Mouse (Mus musculus): ENCODE measurements around the gene Recql5. TPM values are rescaled to one million over a fixed set of nuclear protein-coding genes. Genes with fewer than 3 reads are reported as not detected.

The Recql5 gene
- total and polyA plus RNA-seq, 2 experiments from 2014 or later: 7.9 to 14.3 TPM

GRCm38 (mm10) chr11:115854674-115855073 is 78.6 kb downstream of the Recql5 start:
- TF ChIP-seq CTCF (IDR thresholded peaks at IDR 0.05; ENCODE audit: low read depth): no peak
- no peak for DNase-seq (ENCODE audit: low spot score)

GRCm38 (mm10) chr11:115845819-115846218 is 87.5 kb downstream of the Recql5 start:
- TF ChIP-seq CTCF (IDR thresholded peaks at IDR 0.05; ENCODE audit: low read depth): no peak
- H3K4me2 ChIP-seq (ENCODE audit: low read depth, low read length): no peak overlapping the region
- H3K36me3 ChIP-seq (ENCODE audit: insufficient read depth, low read length): no peaks in the 10 kb centered on the region
- DNase-seq (ENCODE audit: low spot score): no peak
- H3K27ac ChIP-seq: no peak overlapping the region
- no peak overlapping the region for H3K4me3 ChIP-seq (ENCODE audit: low read length)
- no peak for ATAC-seq
- H3K4me1 ChIP-seq (ENCODE audit: insufficient read depth, low read length): no peaks in the 10 kb centered on the region
- no peak overlapping the region for H3K9ac ChIP-seq (replicated peaks; ENCODE audit: low read length)
- H3K9me3 ChIP-seq (ENCODE audit: low read length): no peaks in the 10 kb centered on the region
- 95% methylated on average over 2 of the region's 2 CpGs for WGBS
- H3K27me3 ChIP-seq (ENCODE audit: insufficient read depth, low read length): no peaks in the 10 kb centered on the region

More at GRCm38 (mm10) chr11:115854674-115855073, 78.6 kb downstream of the Recql5 start:
- Histone ChIP-seq H3K27me3 (ENCODE audit: insufficient read depth, low read length) (peaks cover 17% of the 10 kb centered on the region; the same call in 1 of the 2 replicates), H3K9me3 (ENCODE audit: low read length) (no peaks in the 10 kb centered on the region), H3K9ac (replicated peaks; ENCODE audit: low read length) (no peak overlapping the region), H3K4me3 (ENCODE audit: low read length) (no peak overlapping the region), H3K4me2 (ENCODE audit: low read depth, low read length) (no peak overlapping the region), H3K4me1 (ENCODE audit: insufficient read depth, low read length) (0 out of 2 replicates have a peak, but pooled peaks cover 4% of the 10 kb centered on the region), H3K36me3 (ENCODE audit: insufficient read depth, low read length) (no peaks in the 10 kb centered on the region), H3K27ac (no peak overlapping the region)
- no peak for ATAC-seq
- 71% methylated on average over 6 of the region's 6 CpGs for WGBS

DNA sequence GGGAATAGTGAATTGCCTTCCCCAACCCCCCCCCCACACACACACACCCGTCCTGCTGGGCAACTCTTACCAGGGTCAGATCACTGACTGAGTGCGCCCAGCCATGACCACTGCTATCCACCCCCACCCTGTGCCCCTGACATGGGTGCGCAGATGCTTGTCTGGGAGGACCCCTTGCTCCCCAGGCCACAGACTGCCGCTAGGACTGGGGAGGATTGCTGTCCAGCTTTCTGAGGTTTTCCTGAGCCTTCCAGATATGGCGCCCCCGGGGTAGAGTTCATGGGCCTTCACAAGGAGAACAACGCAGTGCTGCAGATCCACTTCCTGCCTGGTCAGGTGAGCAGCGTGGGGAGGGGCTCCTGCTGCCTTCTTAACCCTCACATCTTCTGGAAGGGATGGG is 89.0 kb downstream of the Recql5 start:
- no peak for DNase-seq (ENCODE audit: low spot score)
- H3K27ac ChIP-seq: no peak overlapping the region
- no peaks in the 10 kb centered on the region for H3K4me1 ChIP-seq (ENCODE audit: insufficient read depth, low read length)
- no peak for TF ChIP-seq CTCF (IDR thresholded peaks at IDR 0.05; ENCODE audit: low read depth)
- H3K4me3 ChIP-seq (ENCODE audit: low read length): no peak overlapping the region
- ATAC-seq: no peak
- no peak overlapping the region for H3K9ac ChIP-seq (replicated peaks; ENCODE audit: low read length)
- H3K27me3 ChIP-seq (ENCODE audit: insufficient read depth, low read length): no peaks in the 10 kb centered on the region
- H3K9me3 ChIP-seq (ENCODE audit: low read length): no peaks in the 10 kb centered on the region
- no peak overlapping the region for H3K4me2 ChIP-seq (ENCODE audit: low read depth, low read length)
- WGBS: 80% methylated on average over 8 of the region's 8 CpGs
- H3K36me3 ChIP-seq (ENCODE audit: insufficient read depth, low read length): no peaks in the 10 kb centered on the region

DNA sequence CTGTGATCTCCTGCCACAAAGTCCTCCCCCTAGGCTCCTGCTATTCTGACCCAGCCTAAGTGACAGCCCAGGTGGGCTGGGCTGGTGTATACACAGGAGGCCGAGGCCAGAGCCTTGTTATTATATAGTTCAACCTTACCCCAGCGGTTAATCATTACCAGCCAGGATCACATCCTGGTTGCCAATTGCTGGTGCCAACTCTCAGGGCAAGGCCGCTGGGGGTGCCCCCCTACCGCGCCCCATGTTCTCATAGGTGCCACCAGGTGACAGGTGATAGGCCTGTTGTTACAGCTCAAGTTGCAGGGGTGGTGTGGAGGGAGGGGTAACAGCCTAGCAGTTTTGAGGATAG is 89.4 kb downstream of the Recql5 start:
- Histone ChIP-seq H3K4me3 (ENCODE audit: low read length) (no peak overlapping the region), H3K27ac (no peak overlapping the region), H3K4me2 (ENCODE audit: low read depth, low read length) (no peak overlapping the region), H3K4me1 (ENCODE audit: insufficient read depth, low read length) (no peaks in the 10 kb centered on the region), H3K9ac (replicated peaks; ENCODE audit: low read length) (no peak overlapping the region), H3K9me3 (ENCODE audit: low read length) (no peaks in the 10 kb centered on the region), H3K27me3 (ENCODE audit: insufficient read depth, low read length) (no peaks in the 10 kb centered on the region), H3K36me3 (ENCODE audit: insufficient read depth, low read length) (no peaks in the 10 kb centered on the region)
- WGBS: 80% methylated on average over 5 of the region's 5 CpGs
- DNase-seq (ENCODE audit: low spot score): no peak
- ATAC-seq: no peak
- no peak for TF ChIP-seq CTCF (IDR thresholded peaks at IDR 0.05; ENCODE audit: low read depth)

DNA sequence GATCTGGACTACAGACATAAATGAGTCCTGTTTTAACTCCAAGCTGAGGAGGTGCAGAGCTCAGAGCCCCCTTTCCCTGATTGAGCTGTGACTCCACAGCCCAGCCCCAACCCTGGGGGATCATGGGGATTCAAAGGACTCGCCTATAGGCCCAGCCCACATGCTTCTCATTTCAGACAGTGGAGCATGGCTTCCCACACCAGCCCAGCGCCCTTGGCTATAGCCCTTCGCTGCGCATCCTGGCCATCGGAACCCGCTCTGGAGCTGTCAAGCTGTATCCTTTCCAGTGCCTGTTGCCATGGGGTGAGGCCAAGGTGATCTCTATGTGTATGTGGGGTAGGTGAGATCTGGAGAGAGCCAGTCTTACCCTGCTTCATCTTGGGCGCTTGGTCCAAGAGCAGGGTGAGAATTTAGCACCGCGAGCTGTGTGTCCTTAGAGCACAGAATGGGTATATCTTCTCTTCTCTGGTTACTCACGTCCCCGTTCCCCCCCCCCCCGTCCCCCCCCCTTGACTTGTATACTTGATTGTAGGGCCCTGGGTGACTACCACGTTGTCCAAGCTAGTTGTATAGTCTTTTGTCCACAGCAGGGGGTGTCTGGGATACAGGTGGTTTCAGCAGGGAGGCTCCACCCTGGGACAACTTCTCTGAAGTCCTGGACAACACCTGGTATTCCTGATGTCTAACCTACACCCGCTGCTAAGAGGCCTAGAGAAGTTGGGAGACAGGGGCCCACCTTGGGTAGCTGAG is 90.0 kb downstream of the Recql5 start:
- H3K27me3 ChIP-seq (ENCODE audit: insufficient read depth, low read length): no peaks in the 10 kb centered on the region
- no peak overlapping the region for H3K4me2 ChIP-seq (ENCODE audit: low read depth, low read length)
- no peak overlapping the region for H3K9ac ChIP-seq (replicated peaks; ENCODE audit: low read length)
- H3K36me3 ChIP-seq (ENCODE audit: insufficient read depth, low read length): no peaks in the 10 kb centered on the region
- DNase-seq (ENCODE audit: low spot score): no peak
- H3K27ac ChIP-seq: no peak overlapping the region
- 81% methylated on average over 14 of the region's 14 CpGs for WGBS
- no peak for TF ChIP-seq CTCF (IDR thresholded peaks at IDR 0.05; ENCODE audit: low read depth)
- no peak overlapping the region for H3K4me3 ChIP-seq (ENCODE audit: low read length)
- no peaks in the 10 kb centered on the region for H3K9me3 ChIP-seq (ENCODE audit: low read length)
- no peaks in the 10 kb centered on the region for H3K4me1 ChIP-seq (ENCODE audit: insufficient read depth, low read length)
- ATAC-seq: no peak

Other genes starting within 250 kb of the Recql5 start
- 68.0 and 76.6 TPM in 2 replicates for gene Grb2, start 224.9 kb downstream of the Recql5 start, total RNA-seq (2014; rRNA removed)
- gene Grb2, start 224.9 kb downstream of the Recql5 start, polyA plus RNA-seq (2015; fragmentation: Nextera tagmentation; extraction: Ambion mirVana): 139 and 159 TPM in 2 replicates
- 42.4 and 42.6 TPM in 2 replicates for gene Tmem94, start 168.0 kb downstream of the Recql5 start, total RNA-seq (2014; rRNA removed)
- 12.5 and 16.1 TPM in 2 replicates for gene Tmem94, start 168.0 kb downstream of the Recql5 start, polyA plus RNA-seq (2015; fragmentation: Nextera tagmentation; extraction: Ambion mirVana)
- 24.4 and 39.2 TPM in 2 replicates for gene Caskin2, start 119.8 kb downstream of the Recql5 start, total RNA-seq (2014; rRNA removed)
- gene Caskin2, start 119.8 kb downstream of the Recql5 start, polyA plus RNA-seq (2015; fragmentation: Nextera tagmentation; extraction: Ambion mirVana): 7.7 and 8.0 TPM in 2 replicates
- 22.5 and 34.6 TPM in 2 replicates for gene Tsen54, start 118.8 kb downstream of the Recql5 start, total RNA-seq (2014; rRNA removed)
- 18.0 and 18.8 TPM in 2 replicates for gene Tsen54, start 118.8 kb downstream of the Recql5 start, polyA plus RNA-seq (2015; fragmentation: Nextera tagmentation; extraction: Ambion mirVana)
- 1.6 and 2.1 TPM in 2 replicates for gene Llgl2, start 109.4 kb downstream of the Recql5 start, total RNA-seq (2014; rRNA removed)
- gene Llgl2, start 109.4 kb downstream of the Recql5 start, polyA plus RNA-seq (2015; fragmentation: Nextera tagmentation; extraction: Ambion mirVana): 1.5 and 1.8 TPM in 2 replicates
- 0.29 and 0.63 TPM in 2 replicates for gene Myo15b, start 75.1 kb downstream of the Recql5 start, total RNA-seq (2014; rRNA removed)
- gene Myo15b, start 75.1 kb downstream of the Recql5 start, polyA plus RNA-seq (2015; fragmentation: Nextera tagmentation; extraction: Ambion mirVana): 0.20 and 0.45 TPM in 2 replicates
- gene Smim5, start 33.5 kb downstream of the Recql5 start, total RNA-seq (2014; rRNA removed): 2.0 and 2.5 TPM in 2 replicates
- 2.7 and 3.7 TPM in 2 replicates for gene Smim5, start 33.5 kb downstream of the Recql5 start, polyA plus RNA-seq (2015; fragmentation: Nextera tagmentation; extraction: Ambion mirVana)
- gene Smim6, start 21.5 kb downstream of the Recql5 start, total RNA-seq (2014; rRNA removed): not detected in 2 replicates
- gene Smim6, start 21.5 kb downstream of the Recql5 start, polyA plus RNA-seq (2015; fragmentation: Nextera tagmentation; extraction: Ambion mirVana): 0.35 and 0.43 TPM in 2 replicates
- gene Sap30bp, start 195 bp downstream of the Recql5 start, total RNA-seq (2014; rRNA removed): 46.4 and 52.8 TPM in 2 replicates
- gene Sap30bp, start 195 bp downstream of the Recql5 start, polyA plus RNA-seq (2015; fragmentation: Nextera tagmentation; extraction: Ambion mirVana): 39.2 and 42.8 TPM in 2 replicates
- 1.7 and 3.1 TPM in 2 replicates for gene Itgb4, start 41.2 kb upstream of the Recql5 start, total RNA-seq (2014; rRNA removed)
- 2.2 and 2.8 TPM in 2 replicates for gene Itgb4, start 41.2 kb upstream of the Recql5 start, polyA plus RNA-seq (2015; fragmentation: Nextera tagmentation; extraction: Ambion mirVana)
- gene Galk1, start 79.2 kb upstream of the Recql5 start, total RNA-seq (2014; rRNA removed): 51.5 and 52.3 TPM in 2 replicates
- 60.3 and 61.7 TPM in 2 replicates for gene Galk1, start 79.2 kb upstream of the Recql5 start, polyA plus RNA-seq (2015; fragmentation: Nextera tagmentation; extraction: Ambion mirVana)
- gene H3f3b, start 94.5 kb upstream of the Recql5 start, total RNA-seq (2014; rRNA removed): 603 and 627 TPM in 2 replicates
- gene H3f3b, start 94.5 kb upstream of the Recql5 start, polyA plus RNA-seq (2015; fragmentation: Nextera tagmentation; extraction: Ambion mirVana): 2,179 and 2,253 TPM in 2 replicates
- gene Unk, start 96.8 kb upstream of the Recql5 start, total RNA-seq (2014; rRNA removed): 47.1 and 50.2 TPM in 2 replicates
- gene Unk, start 96.8 kb upstream of the Recql5 start, polyA plus RNA-seq (2015; fragmentation: Nextera tagmentation; extraction: Ambion mirVana): 22.8 and 24.5 TPM in 2 replicates
- 0.65 and 1.3 TPM in 2 replicates for gene Unc13d, start 144.5 kb upstream of the Recql5 start, total RNA-seq (2014; rRNA removed)
- 0.65 and 0.96 TPM in 2 replicates for gene Unc13d, start 144.5 kb upstream of the Recql5 start, polyA plus RNA-seq (2015; fragmentation: Nextera tagmentation; extraction: Ambion mirVana)
- 146 and 171 TPM in 2 replicates for gene Wbp2, start 153.5 kb upstream of the Recql5 start, total RNA-seq (2014; rRNA removed)
- gene Wbp2, start 153.5 kb upstream of the Recql5 start, polyA plus RNA-seq (2015; fragmentation: Nextera tagmentation; extraction: Ambion mirVana): 206 and 234 TPM in 2 replicates
- gene Trim47, start 193.7 kb upstream of the Recql5 start, total RNA-seq (2014; rRNA removed): 14.2 and 17.0 TPM in 2 replicates
- 9.5 and 10.1 TPM in 2 replicates for gene Trim47, start 193.7 kb upstream of the Recql5 start, polyA plus RNA-seq (2015; fragmentation: Nextera tagmentation; extraction: Ambion mirVana)
- gene Trim65, start 197.7 kb upstream of the Recql5 start, total RNA-seq (2014; rRNA removed): 8.2 and 9.6 TPM in 2 replicates
- gene Trim65, start 197.7 kb upstream of the Recql5 start, polyA plus RNA-seq (2015; fragmentation: Nextera tagmentation; extraction: Ambion mirVana): 2.4 TPM in 2 replicates
- 83.9 and 94.0 TPM in 2 replicates for gene Mrpl38, start 205.4 kb upstream of the Recql5 start, total RNA-seq (2014; rRNA removed)
- 71.9 and 73.3 TPM in 2 replicates for gene Mrpl38, start 205.4 kb upstream of the Recql5 start, polyA plus RNA-seq (2015; fragmentation: Nextera tagmentation; extraction: Ambion mirVana)
- 68.1 and 73.5 TPM in 2 replicates for gene Fbf1, start 234.7 kb upstream of the Recql5 start, total RNA-seq (2014; rRNA removed)
- 33.8 and 35.3 TPM in 2 replicates for gene Fbf1, start 234.7 kb upstream of the Recql5 start, polyA plus RNA-seq (2015; fragmentation: Nextera tagmentation; extraction: Ambion mirVana)

All from hindbrain, postnatal 0 days (tissue).